Mouse (Mus musculus) neural tube, embryonic 12.5 days (tissue): ENCODE measurements at regions not wholly inside any gene's neighbourhood (a gene's known extent, or its start where the extent isn't known, plus 50 kb on each side); places are given as distances from the start of the nearest gene placed in this dataset.
A peak's percentile ranks its signal among the peaks of the same experiment; 100 is the strongest.

Experiments
- ATAC-seq: fragments of 200-750 bp; cut with Nextera tagmentation; 2 replicates; pipeline ENCODE4 v1.8.0; 2017; ENCODE audit warnings: low read depth, mild to moderate bottlenecking, moderate TSS enrichment, moderate library complexity; ENCODE audit not compliant: low FRiP score
- H3K27ac ChIP-seq: fragments of 300-500 bp; sonication (generic); 2 replicates; pipeline ENCODE4 v1.5.1; 2016
- H3K27me3 ChIP-seq: fragments of 300-500 bp; sonication (generic); replicated peaks from 2 replicates; pipeline ENCODE4 v1.6.1; 2016; ENCODE audit warnings: mild to moderate bottlenecking
- H3K36me3 ChIP-seq: fragments of 300-500 bp; sonication (generic); 2 replicates; pipeline ENCODE4 v1.6.1; 2016; ENCODE audit warnings: mild to moderate bottlenecking
- H3K4me1 ChIP-seq: fragments of 300-500 bp; sonication (generic); 2 replicates; pipeline ENCODE4 v1.6.1; 2016
- H3K4me2 ChIP-seq: fragments of 300-500 bp; sonication (generic); replicated peaks from 2 replicates; pipeline ENCODE4 v1.6.1; 2016; ENCODE audit warnings: mild to moderate bottlenecking
- H3K4me3 ChIP-seq: fragments of 300-500 bp; sonication (generic); 2 replicates; pipeline ENCODE4 v1.5.1; 2016
- H3K9ac ChIP-seq: fragments of 300-500 bp; sonication (generic); 2 replicates; pipeline ENCODE4 v1.6.1; 2016; ENCODE audit warnings: mild to moderate bottlenecking
- H3K9me3 ChIP-seq: fragments of 300-500 bp; sonication (generic); 2 replicates; pipeline ENCODE4 v1.6.1; 2016; ENCODE audit warnings: mild to moderate bottlenecking
- WGBS: fragments of 180-500 bp; shearing (Covaris S2); methylation state at CpG from one replicate; pipeline ENCODE4 v1.1.7; 2016; 5-methylcytosine and 5-hydroxymethylcytosine counted together

DNA sequence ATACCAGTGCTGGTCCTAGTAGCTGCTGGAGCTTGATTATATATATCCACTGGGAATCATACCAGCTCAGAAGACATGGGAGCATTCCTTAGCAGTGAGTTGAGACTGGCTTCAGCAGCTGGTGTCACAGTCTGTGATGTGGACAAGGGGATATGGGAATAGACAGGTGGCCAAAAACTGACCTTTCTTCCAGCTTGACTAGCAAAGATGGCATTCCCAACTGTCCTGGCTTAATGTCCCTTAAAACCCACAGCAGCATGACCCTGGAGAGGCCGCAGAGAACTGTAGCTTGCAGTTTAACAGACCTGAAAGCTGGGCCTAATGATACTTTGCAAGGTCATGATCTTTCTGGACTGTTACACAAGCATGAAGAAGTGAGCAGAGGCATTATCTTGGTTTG is 311.4 kb upstream of the Pbx1 start:
- WGBS: 63% methylated on average over 1 of the region's 1 CpGs
- Histone ChIP-seq H3K4me2 (no peak overlapping the region), H3K9ac (no peak overlapping the region), H3K27me3 (no peaks in the 10 kb centered on the region), H3K4me3 (no peak overlapping the region), H3K27ac (no peak overlapping the region), H3K36me3 (no peaks in the 10 kb centered on the region), H3K9me3 (no peaks in the 10 kb centered on the region), H3K4me1 (no peaks in the 10 kb centered on the region)
- no peak for ATAC-seq

DNA sequence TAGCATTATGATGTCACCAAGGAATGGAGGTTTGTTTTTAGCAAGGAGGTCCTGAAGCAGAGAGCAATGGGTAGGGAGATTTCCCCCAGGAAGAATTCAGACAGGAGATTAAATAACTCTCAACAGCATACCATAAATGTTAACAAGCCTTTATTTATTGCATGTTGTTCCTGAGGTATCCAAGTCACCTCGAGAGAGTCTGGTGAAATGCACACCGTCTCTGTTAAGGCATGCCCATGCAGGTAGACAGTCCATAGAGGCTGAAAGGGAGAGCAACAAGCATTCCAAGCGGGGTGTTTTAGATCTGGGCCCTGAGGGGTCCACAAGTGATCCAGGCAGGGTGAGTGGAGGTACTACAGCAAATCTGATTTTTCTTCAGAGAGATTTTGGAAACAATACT is 305.9 kb upstream of the Pbx1 start:
- Histone ChIP-seq H3K4me3 (no peak overlapping the region), H3K36me3 (no peaks in the 10 kb centered on the region), H3K27ac (no peak overlapping the region), H3K4me2 (no peak overlapping the region), H3K27me3 (no peaks in the 10 kb centered on the region), H3K4me1 (no peaks in the 10 kb centered on the region), H3K9ac (no peak overlapping the region), H3K9me3 (no peaks in the 10 kb centered on the region)
- WGBS: 75% methylated on average over 3 of the region's 3 CpGs
- no peak for ATAC-seq

DNA sequence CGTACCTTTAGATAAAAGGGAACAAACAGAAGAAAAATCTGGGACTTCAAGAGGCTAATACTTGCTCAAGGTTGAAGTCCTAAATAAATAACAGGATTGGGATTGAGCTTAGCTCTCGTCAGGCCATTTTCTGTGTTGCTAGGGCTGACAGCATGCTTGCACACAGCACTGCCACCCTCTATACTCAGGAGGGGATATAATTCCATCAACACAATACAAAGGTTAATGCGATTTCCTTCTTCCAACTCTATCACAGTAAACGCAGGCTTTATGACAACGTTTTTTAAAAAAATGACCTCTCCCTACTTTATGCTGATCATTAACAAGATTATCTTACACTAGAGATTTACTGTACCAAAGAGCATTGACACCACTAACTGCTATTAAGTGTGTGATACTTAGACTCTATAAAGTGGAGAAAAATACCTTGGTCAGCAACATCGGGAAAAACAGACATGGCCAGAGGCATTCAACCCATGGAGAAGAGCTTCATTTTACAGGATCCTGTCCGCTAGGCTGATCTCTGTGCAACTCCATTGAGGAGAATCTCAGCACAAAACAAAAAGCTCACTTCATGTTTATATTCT is 305.3 kb upstream of the Pbx1 start:
- Histone ChIP-seq H3K27ac (no peak overlapping the region), H3K4me3 (no peak overlapping the region), H3K9me3 (no peaks in the 10 kb centered on the region), H3K4me2 (no peak overlapping the region), H3K9ac (no peak overlapping the region), H3K36me3 (no peaks in the 10 kb centered on the region), H3K4me1 (no peaks in the 10 kb centered on the region), H3K27me3 (no peaks in the 10 kb centered on the region)
- 76% methylated on average over 7 of the region's 7 CpGs for WGBS
- no peak for ATAC-seq

DNA sequence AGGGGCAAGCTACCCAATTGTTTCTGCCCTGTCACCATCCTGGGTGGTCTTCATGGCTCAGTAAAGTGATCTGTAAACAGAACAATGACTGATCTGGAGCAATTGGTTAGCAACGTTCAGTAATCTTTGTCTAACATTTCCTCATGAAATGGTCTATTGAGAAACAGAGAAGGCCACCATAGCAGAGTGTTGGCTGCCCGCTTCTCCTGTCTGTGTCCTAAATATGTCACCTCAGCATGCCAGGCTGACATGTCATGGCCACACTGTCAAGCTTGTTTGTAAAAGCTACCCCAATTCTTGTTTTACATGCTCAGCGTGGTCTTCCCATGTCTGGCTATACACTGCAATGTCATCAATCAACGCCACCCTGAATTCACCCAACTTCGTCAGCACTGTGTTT is 301.0 kb upstream of the Pbx1 start:
- H3K9ac ChIP-seq: no peak overlapping the region
- H3K36me3 ChIP-seq: no peaks in the 10 kb centered on the region
- no peak overlapping the region for H3K27ac ChIP-seq
- H3K9me3 ChIP-seq: no peaks in the 10 kb centered on the region
- H3K4me2 ChIP-seq: no peak overlapping the region
- H3K27me3 ChIP-seq: no peaks in the 10 kb centered on the region
- 52% methylated on average over 5 of the region's 5 CpGs for WGBS
- no peak for ATAC-seq
- no peaks in the 10 kb centered on the region for H3K4me1 ChIP-seq
- H3K4me3 ChIP-seq: no peak overlapping the region

DNA sequence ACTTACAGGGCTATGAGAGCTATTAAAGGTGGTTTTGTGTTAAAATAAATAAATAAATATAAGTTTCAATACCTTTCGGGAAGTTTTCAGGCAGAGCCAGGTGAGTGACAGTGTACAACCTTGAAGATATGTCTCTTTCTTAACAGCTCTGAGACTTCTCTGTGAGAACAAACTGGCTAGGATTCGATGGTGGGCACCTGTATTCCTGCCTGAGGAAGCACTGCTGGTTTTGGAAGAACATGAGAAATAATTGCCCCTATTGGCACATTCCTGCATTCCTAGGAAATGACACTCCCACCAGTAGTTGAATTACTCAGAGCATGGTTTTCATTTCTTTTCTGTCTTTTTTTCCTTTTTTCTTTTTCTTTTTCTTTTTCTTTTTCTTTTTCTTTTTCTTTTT is 277.8 kb upstream of the Pbx1 start:
- Histone ChIP-seq H3K4me1 (peaks cover 18% of the 10 kb centered on the region), H3K4me2 (peak overlapping the region; percentile 46; the same call in 1 of the 2 replicates), H3K9ac (no peak overlapping the region), H3K36me3 (no peaks in the 10 kb centered on the region), H3K27ac (no peak overlapping the region), H3K27me3 (no peaks in the 10 kb centered on the region), H3K9me3 (no peaks in the 10 kb centered on the region), H3K4me3 (no peak overlapping the region)
- WGBS: 74% methylated on average over 2 of the region's 2 CpGs
- ATAC-seq: no peak

DNA sequence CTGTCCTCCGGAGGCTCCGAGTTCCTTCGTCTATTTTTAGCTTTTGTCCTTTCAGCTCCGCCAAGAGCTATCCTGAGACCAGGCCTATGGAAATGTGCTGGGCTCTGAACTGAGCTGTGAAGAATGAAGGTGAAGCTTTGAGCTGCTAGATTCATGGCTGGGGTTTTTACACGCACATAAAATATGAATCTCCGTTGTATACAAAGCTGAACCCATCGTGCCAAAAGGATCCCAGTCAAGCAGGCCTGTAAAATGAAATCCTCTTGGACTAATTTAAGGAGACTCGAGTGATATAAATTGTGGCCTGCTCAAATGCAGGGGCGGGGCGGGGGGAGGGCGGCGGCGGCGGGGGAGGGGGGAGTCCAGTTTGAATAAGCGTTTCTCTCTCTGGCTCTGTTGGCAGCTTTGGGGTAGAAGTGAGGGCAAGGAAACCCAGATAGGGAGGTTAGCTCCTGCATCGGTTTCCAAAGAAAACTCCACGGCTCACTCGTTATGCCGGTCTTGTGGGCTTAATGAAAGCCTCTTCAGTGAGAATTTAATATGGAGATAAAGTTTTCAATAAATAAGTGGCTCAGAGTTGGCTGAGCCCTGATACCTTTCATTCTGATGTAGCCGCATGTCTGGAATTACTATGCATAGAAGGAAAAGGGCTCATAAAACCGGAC is 277.1 kb upstream of the Pbx1 start:
- H3K9me3 ChIP-seq: no peaks in the 10 kb centered on the region
- no peaks in the 10 kb centered on the region for H3K27me3 ChIP-seq
- H3K27ac ChIP-seq: no peak overlapping the region
- H3K4me1 ChIP-seq: peaks cover 18% of the 10 kb centered on the region
- H3K4me2 ChIP-seq: peak overlapping the region; percentile 46
- no peak overlapping the region for H3K4me3 ChIP-seq
- H3K9ac ChIP-seq: no peak overlapping the region
- 8% methylated on average over 21 of the region's 21 CpGs for WGBS
- ATAC-seq: 0 out of 2 replicates have a peak, but pooled peaks have one; percentile 4
- H3K36me3 ChIP-seq: no peaks in the 10 kb centered on the region

DNA sequence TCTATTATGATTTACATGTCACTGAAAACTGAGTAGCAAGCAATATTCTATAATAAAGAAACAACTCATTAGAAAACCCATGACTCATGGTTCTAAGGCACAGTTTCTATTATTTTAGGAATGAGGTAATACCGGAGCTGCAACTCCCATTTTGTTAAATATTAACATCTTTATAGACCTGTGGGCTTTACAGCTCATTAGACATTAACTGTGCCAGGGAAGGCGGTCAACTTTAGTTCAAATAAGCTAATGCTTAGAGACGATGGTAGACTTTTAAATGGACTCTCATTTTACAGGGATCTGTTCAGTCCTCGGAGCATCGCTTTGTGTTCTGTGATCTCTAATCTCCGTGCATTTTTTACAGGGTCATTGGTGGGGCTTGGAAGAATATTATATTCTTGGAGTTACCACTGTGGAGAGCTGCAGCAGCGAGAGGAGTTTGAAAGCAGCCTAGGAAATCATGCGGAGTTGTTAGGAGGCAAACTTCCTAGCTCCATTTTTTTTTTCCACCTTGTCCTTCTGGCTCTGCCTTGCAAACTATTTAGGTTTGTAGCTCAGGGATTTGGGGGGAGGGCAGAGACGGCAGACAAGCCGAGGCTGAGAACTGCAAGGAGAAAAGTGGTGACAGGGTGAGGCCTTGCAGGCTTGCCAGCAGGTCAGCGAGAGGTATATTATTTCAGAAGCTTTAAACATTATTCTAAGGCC is 276.2 kb upstream of the Pbx1 start:
- WGBS: 15% methylated on average over 11 of the region's 11 CpGs
- Histone ChIP-seq H3K27me3 (no peaks in the 10 kb centered on the region), H3K9ac (no peak overlapping the region), H3K4me3 (no peak overlapping the region), H3K36me3 (no peaks in the 10 kb centered on the region), H3K27ac (no peak overlapping the region), H3K4me2 (peak overlapping the region; percentile 46), H3K4me1 (peaks cover 18% of the 10 kb centered on the region), H3K9me3 (no peaks in the 10 kb centered on the region)
- no peak for ATAC-seq

DNA sequence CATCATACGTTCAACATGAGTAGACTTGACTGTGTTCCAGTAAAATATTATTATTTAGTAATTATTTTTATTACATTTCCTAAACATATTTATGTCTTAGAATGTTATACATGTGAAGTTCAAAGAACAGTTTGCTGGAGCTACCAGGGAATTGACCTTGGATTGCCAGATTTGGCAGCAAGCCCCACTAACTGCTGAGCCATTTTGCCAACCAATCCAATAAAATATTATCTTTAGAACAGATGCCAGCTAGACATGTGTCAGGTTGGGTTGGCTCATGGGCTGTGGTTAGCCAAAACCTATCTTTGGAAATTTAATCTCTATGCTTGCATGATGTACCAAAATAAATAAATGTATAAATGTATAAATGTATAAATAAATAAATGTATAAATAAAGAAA is 265.3 kb upstream of the Pbx1 start:
- 91% methylated on average over 1 of the region's 1 CpGs for WGBS
- no peak overlapping the region for H3K4me2 ChIP-seq
- H3K36me3 ChIP-seq: no peaks in the 10 kb centered on the region
- H3K9ac ChIP-seq: no peak overlapping the region
- no peak overlapping the region for H3K27ac ChIP-seq
- no peak for ATAC-seq
- no peak overlapping the region for H3K4me3 ChIP-seq
- no peaks in the 10 kb centered on the region for H3K27me3 ChIP-seq
- H3K9me3 ChIP-seq: no peaks in the 10 kb centered on the region
- no peaks in the 10 kb centered on the region for H3K4me1 ChIP-seq

DNA sequence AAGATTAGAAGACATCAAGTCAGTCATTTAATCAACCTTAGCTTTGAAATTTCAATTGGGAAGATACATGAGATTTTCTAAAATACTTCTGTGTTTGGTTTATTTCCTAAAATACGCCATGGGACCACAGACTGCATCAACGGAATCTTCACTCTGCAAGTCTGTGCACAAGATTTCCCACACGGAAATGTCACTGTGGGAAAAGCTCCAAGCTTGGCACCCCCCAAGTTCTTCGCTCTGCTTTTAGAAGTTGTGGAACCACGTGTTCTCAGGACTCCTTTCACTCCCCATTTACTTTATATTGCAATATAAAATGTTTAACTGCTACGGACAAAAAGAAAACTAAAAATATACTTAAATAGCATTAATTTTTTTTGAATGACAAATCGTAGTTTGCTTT is 254.8 kb upstream of the Pbx1 start:
- H3K4me2 ChIP-seq: no peak overlapping the region
- no peaks in the 10 kb centered on the region for H3K4me1 ChIP-seq
- no peak overlapping the region for H3K9ac ChIP-seq
- 89% methylated on average over 7 of the region's 7 CpGs for WGBS
- no peaks in the 10 kb centered on the region for H3K36me3 ChIP-seq
- no peak for ATAC-seq
- no peaks in the 10 kb centered on the region for H3K9me3 ChIP-seq
- no peak overlapping the region for H3K27ac ChIP-seq
- no peaks in the 10 kb centered on the region for H3K27me3 ChIP-seq
- no peak overlapping the region for H3K4me3 ChIP-seq

DNA sequence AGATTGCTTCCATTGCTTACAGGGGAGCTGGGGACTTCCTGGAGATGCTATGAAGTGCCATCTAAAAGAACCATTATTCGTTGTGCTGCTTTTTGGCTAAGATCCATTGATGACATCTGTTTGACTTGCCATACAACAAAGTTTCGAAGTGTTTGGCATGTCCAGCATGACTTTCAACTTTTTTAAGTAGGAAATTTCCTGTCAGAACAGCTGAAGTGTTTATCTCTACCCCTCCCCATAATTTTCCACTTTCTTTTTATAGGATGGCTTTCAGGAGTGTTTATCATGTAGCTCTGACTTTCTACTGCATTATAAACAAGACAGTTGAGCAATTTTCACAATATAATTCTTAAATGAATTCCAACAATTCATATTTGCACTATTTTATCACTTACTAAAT is 253.1 kb upstream of the Pbx1 start:
- 85% methylated on average over 2 of the region's 2 CpGs for WGBS
- no peak for ATAC-seq
- Histone ChIP-seq H3K36me3 (no peaks in the 10 kb centered on the region), H3K27ac (no peak overlapping the region), H3K4me1 (no peaks in the 10 kb centered on the region), H3K9me3 (no peaks in the 10 kb centered on the region), H3K4me2 (no peak overlapping the region), H3K4me3 (no peak overlapping the region), H3K9ac (no peak overlapping the region), H3K27me3 (no peaks in the 10 kb centered on the region)

DNA sequence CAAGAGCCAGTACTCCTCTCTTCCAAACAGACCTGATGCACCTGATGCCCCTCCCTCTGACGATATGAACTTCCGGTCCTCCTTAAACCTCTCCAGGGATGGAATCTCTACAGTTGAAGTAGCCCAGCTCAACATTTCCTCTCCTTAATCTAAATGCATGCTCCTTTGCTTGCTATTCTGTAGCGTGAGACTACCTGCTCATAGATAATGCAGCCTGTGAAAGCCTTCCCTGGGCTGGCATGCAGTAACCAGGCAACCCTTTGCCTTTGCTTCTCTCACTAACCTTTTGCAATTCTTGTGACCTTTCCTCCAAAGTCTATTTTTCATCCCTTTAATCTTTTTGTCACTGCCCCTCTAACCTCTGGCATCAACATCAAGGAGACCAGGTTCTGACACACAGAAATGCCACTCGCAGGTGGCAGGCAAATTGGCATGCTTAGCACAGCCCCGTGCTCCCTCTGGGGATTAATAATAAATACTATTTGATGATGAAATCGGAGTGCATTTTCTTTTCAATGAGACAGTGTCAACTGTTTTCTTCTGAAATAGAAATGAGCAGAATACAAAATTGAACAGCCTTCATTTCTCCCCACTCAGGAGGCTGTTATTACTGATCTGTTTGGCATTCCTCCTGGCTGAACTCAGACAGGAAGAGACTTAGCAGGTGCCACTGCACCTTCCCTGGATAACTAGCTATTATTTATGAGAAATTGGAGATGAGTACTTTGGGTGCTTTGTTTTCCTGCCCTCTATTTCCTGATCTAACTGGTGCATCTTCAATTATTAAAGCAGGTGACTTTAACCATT is 249.8 kb upstream of the Pbx1 start:
- no peaks in the 10 kb centered on the region for H3K27me3 ChIP-seq
- H3K4me3 ChIP-seq: no peak overlapping the region
- no peaks in the 10 kb centered on the region for H3K36me3 ChIP-seq
- H3K9me3 ChIP-seq: no peaks in the 10 kb centered on the region
- no peak overlapping the region for H3K9ac ChIP-seq
- no peak overlapping the region for H3K27ac ChIP-seq
- no peaks in the 10 kb centered on the region for H3K4me1 ChIP-seq
- H3K4me2 ChIP-seq: no peak overlapping the region
- WGBS: 85% methylated on average over 6 of the region's 6 CpGs
- ATAC-seq: no peak

DNA sequence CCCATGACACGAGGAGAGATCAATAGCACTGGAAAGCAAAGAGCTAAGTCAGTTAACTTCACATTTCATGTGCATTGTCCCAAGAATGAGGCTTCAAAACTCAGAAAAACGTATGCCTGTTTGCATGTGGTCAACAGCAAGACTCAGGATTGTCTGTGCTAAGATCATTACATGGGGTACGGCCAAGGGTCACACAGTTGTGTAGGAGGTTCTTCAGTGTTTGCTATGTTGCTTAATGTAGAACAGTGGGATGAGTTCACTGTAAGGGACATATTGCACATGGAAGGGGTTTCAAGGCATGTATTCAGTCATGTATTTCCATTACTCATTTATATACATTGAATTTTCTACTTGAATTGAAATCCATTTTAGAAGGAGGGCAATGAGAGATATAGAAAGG is 248.6 kb upstream of the Pbx1 start:
- H3K36me3 ChIP-seq: no peaks in the 10 kb centered on the region
- peaks cover 3% of the 10 kb centered on the region; the same call in 1 of the 2 replicates for H3K4me1 ChIP-seq
- ATAC-seq: no peak
- no peak overlapping the region for H3K4me3 ChIP-seq
- no peak overlapping the region for H3K4me2 ChIP-seq
- no peaks in the 10 kb centered on the region for H3K9me3 ChIP-seq
- no peak overlapping the region for H3K9ac ChIP-seq
- no peaks in the 10 kb centered on the region for H3K27me3 ChIP-seq
- no peak overlapping the region for H3K27ac ChIP-seq
- 81% methylated on average over 3 of the region's 3 CpGs for WGBS
